Mouse (Mus musculus) CD4-positive, CD25-positive, alpha-beta regulatory T cell (primary cell): Measurements from ENCODE around the gene Tprkb. TPM values are rescaled to one million over a fixed set of nuclear protein-coding genes. Genes with fewer than 3 reads are reported as not detected.

Experiments
- polyA plus RNA-seq: library from polyadenylated mRNA; unstranded; fragments of 100-300 nt; shearing (Covaris generic); gene quantifications from one replicate; pipeline ENCODE4 v1.2.1, GENCODE M21; 2017

The Tprkb gene
- polyA plus RNA-seq: 46.2 TPM

DNA sequence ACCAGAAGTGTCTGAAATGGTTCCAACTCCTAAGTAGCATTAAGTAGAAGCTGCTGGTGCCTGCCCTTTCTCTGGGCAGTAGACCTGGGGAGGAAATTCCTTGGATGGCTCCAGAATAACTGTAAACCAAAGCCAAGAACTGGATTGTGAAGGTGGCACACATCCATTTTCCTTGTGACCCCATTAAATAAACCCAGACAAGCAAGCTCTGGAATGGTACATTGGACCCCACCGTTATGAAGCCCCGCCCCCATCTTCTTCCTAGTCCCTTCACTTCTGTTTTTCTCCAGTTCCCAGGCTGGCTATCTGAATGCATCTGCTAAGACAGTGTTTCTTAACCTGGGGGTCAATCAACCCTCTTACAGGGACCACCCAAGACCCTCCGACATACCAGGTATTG is at the start of gene Tprkb:
Gene Tprkb, plus strand, starts transcription at position 279 of the 400 bp plus-strand sequence.

GRCm38 (mm10) chr6:85869006-85869405 is 42.7 kb upstream of the Tprkb start, which contains the start of gene Nat8f2:
Nat8f2 (minus strand) TSS chr6:85869158.

DNA sequence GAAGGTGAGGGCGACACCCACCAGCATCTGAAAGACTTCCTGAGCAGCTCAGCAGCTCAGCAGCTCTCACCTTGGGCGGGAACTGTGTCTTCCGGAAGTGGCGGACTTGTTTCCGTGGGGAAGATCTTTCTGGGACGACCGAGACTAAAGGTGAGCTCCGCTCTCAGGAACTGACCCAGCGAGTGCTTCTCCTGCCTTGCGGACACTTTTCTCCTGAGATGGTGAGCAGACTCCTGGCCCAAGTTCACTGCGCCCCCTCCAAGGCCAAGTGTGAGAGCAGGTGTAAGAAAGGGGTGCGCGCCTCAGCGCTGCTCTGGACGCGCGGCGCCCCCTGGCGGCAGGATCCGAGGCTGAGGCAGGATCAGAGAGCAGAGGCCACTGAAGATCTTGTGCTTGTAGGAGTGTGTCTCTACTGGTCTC is 7.0 kb upstream of the Tprkb start, which contains the start of gene Nat8f4:
Gene Nat8f4, minus strand, starts transcription at position 243 of the 420 bp plus-strand sequence.

DNA sequence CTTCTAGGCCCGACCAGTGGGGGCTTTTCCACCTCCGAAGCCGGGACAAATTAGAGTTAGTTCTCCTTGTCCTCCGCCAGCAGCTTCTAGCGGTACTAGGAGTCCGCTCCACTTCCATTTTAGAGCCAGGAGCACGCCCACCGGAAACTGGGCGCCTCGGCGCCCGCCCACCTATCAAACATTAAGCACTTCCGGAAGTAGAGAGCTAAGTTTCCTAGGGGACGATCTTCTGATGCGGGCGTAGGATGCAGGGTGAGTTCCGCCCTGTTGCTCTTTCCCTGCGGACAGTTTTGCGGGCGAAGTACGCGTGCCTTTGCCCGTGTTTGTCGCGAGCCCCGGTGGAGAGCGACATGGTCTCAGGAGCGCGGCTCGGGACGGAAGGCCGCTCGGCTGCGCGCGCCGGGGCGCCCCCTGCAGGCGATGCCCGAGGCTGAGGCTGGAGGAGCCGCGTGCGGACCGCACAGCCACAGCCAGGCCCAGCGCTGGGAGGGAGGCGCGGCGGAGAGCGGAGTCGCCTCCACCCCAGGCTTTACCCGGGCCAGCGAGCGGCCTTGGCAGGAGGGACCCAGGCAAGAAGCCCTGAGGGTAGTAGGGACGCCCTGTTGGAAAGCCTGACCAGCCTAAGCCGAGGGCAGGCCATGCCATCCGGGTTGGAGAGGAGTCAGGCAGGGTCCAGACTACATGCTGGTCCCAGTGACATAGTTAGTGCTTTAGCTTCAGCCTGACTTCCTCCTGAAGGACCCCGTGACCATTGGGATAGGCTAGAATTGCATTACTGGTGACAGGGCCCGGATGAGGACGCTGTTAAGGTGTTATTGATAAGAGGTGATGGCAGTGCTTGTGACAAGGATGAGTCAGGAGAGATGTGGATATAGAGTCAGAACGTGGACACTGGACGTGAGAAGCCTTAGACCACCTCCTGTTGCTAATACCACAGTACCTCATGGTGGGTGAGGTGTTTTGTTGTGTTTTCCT is 4.2 kb downstream of the Tprkb start, which contains the start of gene Nat8f1:
Gene Nat8f1, minus strand, starts transcription at position 149 of the 975 bp plus-strand sequence.

DNA sequence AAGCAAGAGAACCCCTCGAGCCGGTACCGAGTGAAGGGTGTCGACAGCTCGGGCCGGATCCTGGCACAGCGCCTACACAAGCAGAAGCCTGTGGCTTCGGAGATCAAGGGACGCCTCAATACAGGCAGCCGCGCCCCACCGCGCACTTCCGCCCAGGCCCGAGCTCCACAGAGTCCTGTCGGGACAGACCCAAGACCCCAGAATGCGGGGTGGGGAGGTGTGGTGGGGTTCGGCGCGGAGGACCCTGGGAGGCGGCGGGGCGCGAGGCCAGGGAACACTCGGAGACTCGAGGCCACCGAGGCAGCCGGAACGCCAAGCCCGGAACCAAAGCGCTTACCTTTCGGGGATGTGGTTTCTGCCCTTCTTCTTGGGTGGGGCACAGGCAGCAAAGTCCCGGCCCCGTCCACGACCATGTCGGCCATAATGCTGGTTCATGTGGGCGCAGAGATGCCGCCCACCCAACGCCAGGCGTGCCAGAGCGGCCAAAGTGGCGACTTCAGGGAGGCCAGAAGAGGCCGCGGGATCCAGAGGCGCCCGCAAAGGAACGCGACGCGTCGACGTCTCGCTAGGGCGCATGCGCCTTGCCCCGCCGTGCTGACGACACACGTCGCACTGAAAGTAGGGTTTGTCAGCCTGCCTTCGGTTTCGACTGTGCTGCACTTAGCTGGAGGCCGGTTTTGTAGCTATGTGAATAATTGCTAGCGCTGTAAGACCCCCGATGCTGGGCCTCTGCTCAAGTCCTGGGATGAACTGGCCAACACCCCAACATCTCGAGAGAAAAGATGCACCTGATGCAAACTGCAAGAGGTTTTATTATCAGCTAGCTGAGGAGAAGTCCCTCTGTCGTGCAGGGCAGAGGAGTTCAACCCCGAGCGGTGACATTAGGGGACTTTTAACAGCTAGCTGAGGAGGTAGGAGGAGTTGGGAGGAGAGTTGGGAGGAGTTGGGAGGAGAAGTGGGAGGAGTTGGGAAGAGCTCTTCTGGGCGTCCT is 49.7 kb downstream of the Tprkb start, which contains the start of gene Dusp11:
Gene Dusp11, minus strand, starts transcription at position 567 of the 991 bp plus-strand sequence.

Other genes with a start within 250 kb of the Tprkb start
- gene Nat8f7, start 198.7 kb upstream of the Tprkb start, polyA plus RNA-seq: not detected
- not detected for gene Nat8f3, start 146.1 kb upstream of the Tprkb start, polyA plus RNA-seq
- gene Nat8f6, start 90.9 kb upstream of the Tprkb start, polyA plus RNA-seq: not detected
- gene Nat8f5, start 90.9 kb upstream of the Tprkb start, polyA plus RNA-seq: not detected
- gene Nat8, start 79.8 kb upstream of the Tprkb start, polyA plus RNA-seq: not detected
- gene Nat8f2, start 42.7 kb upstream of the Tprkb start, polyA plus RNA-seq: 0.06 TPM
- 8.6 TPM for gene Nat8f4, start 7.0 kb upstream of the Tprkb start, polyA plus RNA-seq
- gene Nat8f1, start 3.8 kb downstream of the Tprkb start, polyA plus RNA-seq: 10.6 TPM
- gene Dusp11, start 49.8 kb downstream of the Tprkb start, polyA plus RNA-seq: 173 TPM
- gene Figla, start 104.3 kb downstream of the Tprkb start, polyA plus RNA-seq: not detected
- gene Add2, start 116.8 kb downstream of the Tprkb start, polyA plus RNA-seq: not detected